Mouse (Mus musculus): Measurements from ENCODE around the gene Tmcc3. TPM values are rescaled to one million over a fixed set of nuclear protein-coding genes. Genes with fewer than 3 reads are reported as not detected.

The Tmcc3 gene
- polyA plus RNA-seq, 1 experiment from 2014 or later = 17.4 TPM

GRCm38 (mm10) chr10:94508863-94509262 lies 197.1 kb downstream of the Tmcc3 start:
- H3K4me3 ChIP-seq (ENCODE audit: low read depth, low read length) = no peak overlapping the region
- H3K27me3 ChIP-seq (replicated peaks; ENCODE audit: control insufficient read depth, insufficient read depth, low read length) = no peaks in the 10 kb centered on the region
- H3K9me3 ChIP-seq (ENCODE audit: control insufficient read depth, low read length) = no peaks in the 10 kb centered on the region
- WGBS = 64% methylated on average over 5 of the region's 5 CpGs
- H3K4me1 ChIP-seq (ENCODE audit: control insufficient read depth, insufficient read depth, low read length) = no peaks in the 10 kb centered on the region
- H3K27ac ChIP-seq (replicated peaks; ENCODE audit: low read depth, low read length) = no peak overlapping the region
- H3K36me3 ChIP-seq (ENCODE audit: control insufficient read depth, insufficient read depth, low read length) = no peaks in the 10 kb centered on the region
- no peak for ATAC-seq (ENCODE audit: low read depth)
- no peak overlapping the region for H3K9ac ChIP-seq (ENCODE audit: low read depth, low read length)
- no peak for DNase-seq (ENCODE audit: low spot score)
- no peak overlapping the region for H3K4me2 ChIP-seq (ENCODE audit: low read depth, low read length)

- H3K9ac ChIP-seq (ENCODE audit: low read depth, low read length) = no peak overlapping the region
- H3K4me2 ChIP-seq (ENCODE audit: low read depth, low read length) = no peak overlapping the region
- WGBS = 81% methylated on average over 1 of the region's 1 CpGs
- H3K27ac ChIP-seq (replicated peaks; ENCODE audit: low read depth, low read length) = no peak overlapping the region
- ATAC-seq (ENCODE audit: low read depth) (no peak), DNase-seq (ENCODE audit: low spot score) (no peak)
- H3K27me3 ChIP-seq (replicated peaks; ENCODE audit: control insufficient read depth, insufficient read depth, low read length) = peaks cover 12% of the 10 kb centered on the region; the same call in 1 of the 2 replicates
- H3K9me3 ChIP-seq (ENCODE audit: control insufficient read depth, low read length) = no peaks in the 10 kb centered on the region
- H3K4me3 ChIP-seq (ENCODE audit: low read depth, low read length) = no peak overlapping the region
- no peaks in the 10 kb centered on the region for H3K36me3 ChIP-seq (ENCODE audit: control insufficient read depth, insufficient read depth, low read length)
- H3K4me1 ChIP-seq (ENCODE audit: control insufficient read depth, insufficient read depth, low read length) = 0 out of 2 replicates have a peak, but pooled peaks cover 5% of the 10 kb centered on the region
Observed at GRCm38 (mm10) chr10:94512771-94513170, 201.0 kb downstream of the Tmcc3 start.

- Histone ChIP-seq H3K4me3 (ENCODE audit: low read depth, low read length) (peak overlapping the region; percentile 75), H3K27ac (replicated peaks; ENCODE audit: low read depth, low read length) (no peak overlapping the region), H3K9me3 (ENCODE audit: control insufficient read depth, low read length) (no peaks in the 10 kb centered on the region), H3K4me1 (ENCODE audit: control insufficient read depth, insufficient read depth, low read length) (0 out of 2 replicates have a peak, but pooled peaks cover 5% of the 10 kb centered on the region), H3K9ac (ENCODE audit: low read depth, low read length) (peak overlapping the region; percentile 76), H3K36me3 (ENCODE audit: control insufficient read depth, insufficient read depth, low read length) (no peaks in the 10 kb centered on the region), H3K4me2 (ENCODE audit: low read depth, low read length) (peak overlapping the region; percentile 95), H3K27me3 (replicated peaks; ENCODE audit: control insufficient read depth, insufficient read depth, low read length) (peaks cover 12% of the 10 kb centered on the region; the same call in 1 of the 2 replicates)
- ATAC-seq (ENCODE audit: low read depth) (peak; percentile 26; the same call in 1 of the 2 replicates), DNase-seq (ENCODE audit: low spot score) (peak; percentile 66)
- 3% methylated on average over 12 of the region's 12 CpGs for WGBS
Observed at GRCm38 (mm10) chr10:94514091-94514505, 202.3 kb downstream of the Tmcc3 start.

GRCm38 (mm10) chr10:94514506-94515178 lies 202.9 kb downstream of the Tmcc3 start:
- Histone ChIP-seq H3K4me3 (ENCODE audit: low read depth, low read length) (peak overlapping the region; percentile 75), H3K4me2 (ENCODE audit: low read depth, low read length) (peak overlapping the region; percentile 95), H3K36me3 (ENCODE audit: control insufficient read depth, insufficient read depth, low read length) (no peaks in the 10 kb centered on the region), H3K27me3 (replicated peaks; ENCODE audit: control insufficient read depth, insufficient read depth, low read length) (peaks cover 12% of the 10 kb centered on the region; the same call in 1 of the 2 replicates), H3K27ac (replicated peaks; ENCODE audit: low read depth, low read length) (peak overlapping the region; percentile 78), H3K9me3 (ENCODE audit: control insufficient read depth, low read length) (no peaks in the 10 kb centered on the region), H3K4me1 (ENCODE audit: control insufficient read depth, insufficient read depth, low read length) (0 out of 2 replicates have a peak, but pooled peaks cover 5% of the 10 kb centered on the region), H3K9ac (ENCODE audit: low read depth, low read length) (peak overlapping the region; percentile 76)
- DNase-seq (ENCODE audit: low spot score) = peak; percentile 77
- WGBS = under 1% methylated on average over 18 of the region's 71 CpGs
- peak; percentile 89 for ATAC-seq (ENCODE audit: low read depth)

GRCm38 (mm10) chr10:94515179-94515545 lies 203.4 kb downstream of the Tmcc3 start:
- WGBS = 5% methylated on average over 10 of the region's 34 CpGs
- H3K9me3 ChIP-seq (ENCODE audit: control insufficient read depth, low read length) = no peaks in the 10 kb centered on the region
- ATAC-seq (ENCODE audit: low read depth) (peak; percentile 83), DNase-seq (ENCODE audit: low spot score) (peak; percentile 77)
- H3K4me1 ChIP-seq (ENCODE audit: control insufficient read depth, insufficient read depth, low read length) = peaks cover 9% of the 10 kb centered on the region; the same call in 1 of the 2 replicates
- peak overlapping the region; percentile 75 for H3K4me3 ChIP-seq (ENCODE audit: low read depth, low read length)
- peak overlapping the region; percentile 76 for H3K9ac ChIP-seq (ENCODE audit: low read depth, low read length)
- H3K27me3 ChIP-seq (replicated peaks; ENCODE audit: control insufficient read depth, insufficient read depth, low read length) = peaks cover 12% of the 10 kb centered on the region; the same call in 1 of the 2 replicates
- H3K36me3 ChIP-seq (ENCODE audit: control insufficient read depth, insufficient read depth, low read length) = no peaks in the 10 kb centered on the region
- peak overlapping the region; percentile 95 for H3K4me2 ChIP-seq (ENCODE audit: low read depth, low read length)
- H3K27ac ChIP-seq (replicated peaks; ENCODE audit: low read depth, low read length) = peak overlapping the region; percentile 78

- Histone ChIP-seq H3K27ac (replicated peaks; ENCODE audit: low read depth, low read length) (no peak overlapping the region), H3K27me3 (replicated peaks; ENCODE audit: control insufficient read depth, insufficient read depth, low read length) (peaks cover 12% of the 10 kb centered on the region; the same call in 1 of the 2 replicates), H3K4me3 (ENCODE audit: low read depth, low read length) (peak overlapping the region; percentile 75), H3K9ac (ENCODE audit: low read depth, low read length) (peak overlapping the region; percentile 76), H3K36me3 (ENCODE audit: control insufficient read depth, insufficient read depth, low read length) (no peaks in the 10 kb centered on the region), H3K4me2 (ENCODE audit: low read depth, low read length) (peak overlapping the region; percentile 95), H3K4me1 (ENCODE audit: control insufficient read depth, insufficient read depth, low read length) (peaks cover 13% of the 10 kb centered on the region), H3K9me3 (ENCODE audit: control insufficient read depth, low read length) (no peaks in the 10 kb centered on the region)
- no peak for DNase-seq (ENCODE audit: low spot score)
- WGBS = 3% methylated on average over 10 of the region's 10 CpGs
- ATAC-seq (ENCODE audit: low read depth) = no peak
Observed at GRCm38 (mm10) chr10:94515583-94515982, 203.8 kb downstream of the Tmcc3 start.

GRCm38 (mm10) chr10:94519887-94520286 lies 208.1 kb downstream of the Tmcc3 start:
- ATAC-seq (ENCODE audit: low read depth) (no peak), DNase-seq (ENCODE audit: low spot score) (no peak)
- 46% methylated on average over 7 of the region's 7 CpGs for WGBS
- no peaks in the 10 kb centered on the region for H3K9me3 ChIP-seq (ENCODE audit: control insufficient read depth, low read length)
- peaks cover 41% of the 10 kb centered on the region for H3K4me1 ChIP-seq (ENCODE audit: control insufficient read depth, insufficient read depth, low read length)
- H3K36me3 ChIP-seq (ENCODE audit: control insufficient read depth, insufficient read depth, low read length) = no peaks in the 10 kb centered on the region
- no peak overlapping the region for H3K4me3 ChIP-seq (ENCODE audit: low read depth, low read length)
- H3K27me3 ChIP-seq (replicated peaks; ENCODE audit: control insufficient read depth, insufficient read depth, low read length) = peaks cover 12% of the 10 kb centered on the region; the same call in 1 of the 2 replicates
- peak overlapping the region; percentile 45 for H3K4me2 ChIP-seq (ENCODE audit: low read depth, low read length)
- no peak overlapping the region for H3K9ac ChIP-seq (ENCODE audit: low read depth, low read length)
- peak overlapping the region; percentile 8; the same call in 1 of the 2 replicates for H3K27ac ChIP-seq (replicated peaks; ENCODE audit: low read depth, low read length)

- Histone ChIP-seq H3K4me1 (ENCODE audit: control insufficient read depth, insufficient read depth, low read length) (peaks cover 41% of the 10 kb centered on the region), H3K4me3 (ENCODE audit: low read depth, low read length) (0 out of 2 replicates have a peak overlapping the region, but pooled peaks have one; percentile 1), H3K4me2 (ENCODE audit: low read depth, low read length) (peak overlapping the region; percentile 45), H3K36me3 (ENCODE audit: control insufficient read depth, insufficient read depth, low read length) (no peaks in the 10 kb centered on the region), H3K27ac (replicated peaks; ENCODE audit: low read depth, low read length) (peak overlapping the region; percentile 8; the same call in 1 of the 2 replicates), H3K27me3 (replicated peaks; ENCODE audit: control insufficient read depth, insufficient read depth, low read length) (peaks cover 7% of the 10 kb centered on the region; the same call in 1 of the 2 replicates), H3K9ac (ENCODE audit: low read depth, low read length) (no peak overlapping the region), H3K9me3 (ENCODE audit: control insufficient read depth, low read length) (no peaks in the 10 kb centered on the region)
- no peak for ATAC-seq (ENCODE audit: low read depth)
- no peak for DNase-seq (ENCODE audit: low spot score)
- 28% methylated on average over 17 of the region's 17 CpGs for WGBS
Observed at GRCm38 (mm10) chr10:94520306-94521106, 208.8 kb downstream of the Tmcc3 start.
